ENCODE assay signal across 8 mouse cellular contexts in the genomic region with DNA sequence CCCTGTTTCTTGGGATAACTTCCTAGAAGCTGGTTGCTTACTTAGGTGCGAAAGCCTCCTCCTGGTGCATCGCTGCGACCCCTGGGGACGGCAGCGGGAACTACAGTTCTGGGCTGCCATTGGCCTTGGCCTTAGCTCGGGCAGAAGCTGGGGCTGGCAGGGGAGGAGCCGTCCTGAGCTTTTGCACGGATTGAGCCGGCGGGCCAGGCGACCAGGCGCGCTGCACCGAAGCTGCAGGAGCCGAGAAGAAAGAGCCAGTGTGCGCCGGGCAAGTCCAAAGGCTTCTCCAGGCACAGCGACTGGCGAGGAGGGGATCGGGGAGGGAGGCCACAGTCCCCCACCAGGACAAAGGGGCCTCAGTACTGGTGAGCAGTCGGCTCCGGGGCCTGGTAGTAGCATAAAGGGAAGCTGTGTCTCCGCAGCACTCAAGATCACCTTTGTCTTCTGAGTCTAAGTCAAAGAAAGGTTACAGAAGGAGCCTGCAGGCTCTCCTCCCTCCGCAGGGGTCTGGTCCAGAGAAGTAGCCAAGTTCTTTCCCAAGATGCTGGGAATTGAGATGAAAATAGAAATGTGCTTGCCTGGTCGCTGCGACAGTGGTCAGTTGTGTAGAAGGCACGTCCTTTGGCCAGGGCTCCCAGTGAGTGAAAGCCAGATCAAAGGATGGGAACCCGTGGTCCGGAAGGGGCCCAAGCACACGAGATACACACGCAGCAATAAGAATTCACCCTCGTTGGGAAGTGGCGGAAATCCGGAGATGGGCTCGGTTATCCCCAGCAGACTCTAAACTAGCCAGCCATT. TPM values are rescaled to one million over a fixed set of nuclear protein-coding genes. Genes with fewer than 3 reads are reported as not detected.
DNase-seq lines count a peak whose midpoint lies in the region; ATAC-seq and TF ChIP-seq lines count a peak whose summit lies in the region.

No protein-coding gene starts in this region.

- H3K27ac ChIP-seq in cortical plate, adult 2 months (ENCODE audit: insufficient read depth, low read length): no peak overlapping the region
- H3K27ac ChIP-seq in left cerebral cortex, adult 2 months: peak overlapping the region; percentile 78

- no peak for TF ChIP-seq POLR2A in cortical plate, adult 2 months (IDR thresholded peaks at IDR 0.05; ENCODE audit: extremely low read depth, insufficient read depth, low read length)

- intact Hi-C loops in left cerebral cortex, adult 2 months (cut with DNase I): loop anchor here (1.0 to 5.0 kb wide), 2 partner anchors 72 to 470 kb away; no protein-coding TSS in a partner anchor

- ATAC-seq in megakaryocyte, adult 5-6 weeks (ENCODE audit: poor library complexity, severe bottlenecking): peak; percentile 98

- TF ChIP-seq CTCF in cortical plate, adult 2 months (IDR thresholded peaks at IDR 0.05; ENCODE audit: extremely low read depth, insufficient read depth, low read length): peak; percentile 90
- TF ChIP-seq CTCF in left cerebral cortex, adult 2 months (IDR thresholded peaks at IDR 0.05): peak; percentile 99

- H3K4me1 ChIP-seq in cortical plate, adult 2 months (ENCODE audit: control insufficient read depth, insufficient read depth, low read length): no peaks in the 10 kb centered on the region; the same call in 1 of the 2 replicates

- peak overlapping the region; percentile 22 for H3K4me3 ChIP-seq in cortical plate, adult 2 months (ENCODE audit: insufficient read depth, low read length)
- peak overlapping the region; percentile 53 for H3K4me3 ChIP-seq in left cerebral cortex, adult 2 months

- peak; percentile 81 for DNase-seq in adipocyte (ENCODE audit: low spot score)
- DNase-seq in gastrocnemius, adult 8-10 months (ENCODE audit: low spot score in 2 of 2): peak; percentile 89 to 92
- DNase-seq in hindlimb bud, embryonic 11.5 days (ENCODE audit: extremely low spot score, low read depth, low spot score): peak; percentile 91
- DNase-seq in left cerebral cortex, adult 2 months (ENCODE audit: extremely low spot score in 1 of 2, low spot score in 2 of 2): peak; percentile 91 to 96
- DNase-seq in right cerebral cortex, adult 18-20 months: peak; percentile 91
- peak; percentile 92 for DNase-seq in urinary bladder, adult 2 months (ENCODE audit: low spot score)

RNA-seq across cellular contexts. Expression of a gene that starts 8.0 kb away (rescaled TPM):
- polyA plus RNA-seq in cortical plate, adult 2 months (2012; rRNA removed): 3.5 and 3.7 TPM in 2 replicates
- total RNA-seq in gastrocnemius, adult 8-10 months (2022): under 1 TPM; 0.75 to 0.99 (median 0.82) TPM
- 1 to 10 TPM; 4.6 to 5.5 TPM for total RNA-seq in left cerebral cortex, adult 2 months (2021)
- 0.13 and 0.46 TPM in 2 replicates for total RNA-seq in megakaryocyte, adult 5-6 weeks (2015)
- total RNA-seq in megakaryocyte, adult 5-6 weeks (2017): 0.07 and 0.16 TPM in 2 replicates
- 0.32 and 0.53 TPM in 2 replicates for polyA plus RNA-seq in urinary bladder, adult 2 months (2012; rRNA removed)

RNA-seq across cellular contexts. Expression of a gene that starts 50.7 kb away (rescaled TPM):
- 35.6 and 38.2 TPM in 2 replicates for polyA plus RNA-seq in cortical plate, adult 2 months (2012; rRNA removed)
- 10 to 100 TPM; 13.2 to 18.6 (median 14.9) TPM for total RNA-seq in gastrocnemius, adult 8-10 months (2022)
- 100 to 1,000 TPM in 1 of 2 experiments, 10 to 100 TPM in 1; 97.4 to 100 TPM for total RNA-seq in left cerebral cortex, adult 2 months (2021)
- 19.1 and 20.8 TPM in 2 replicates for total RNA-seq in megakaryocyte, adult 5-6 weeks (2015)
- total RNA-seq in megakaryocyte, adult 5-6 weeks (2017): 28.1 and 35.0 TPM in 2 replicates
- 13.5 and 21.9 TPM in 2 replicates for polyA plus RNA-seq in urinary bladder, adult 2 months (2012; rRNA removed)

RNA-seq across cellular contexts. Expression of a gene that starts 59.1 kb away (rescaled TPM):
- 177 and 189 TPM in 2 replicates for polyA plus RNA-seq in cortical plate, adult 2 months (2012; rRNA removed)
- 10 to 100 TPM; 17.1 to 24.7 (median 19.2) TPM for total RNA-seq in gastrocnemius, adult 8-10 months (2022)
- 100 to 1,000 TPM; 209 to 229 TPM for total RNA-seq in left cerebral cortex, adult 2 months (2021)
- total RNA-seq in megakaryocyte, adult 5-6 weeks (2015): 66.2 and 78.6 TPM in 2 replicates
- 112 and 121 TPM in 2 replicates for total RNA-seq in megakaryocyte, adult 5-6 weeks (2017)
- polyA plus RNA-seq in urinary bladder, adult 2 months (2012; rRNA removed): 61.5 and 71.9 TPM in 2 replicates
